Mouse (Mus musculus): ENCODE measurements around the gene BC017158. TPM values are rescaled to one million over a fixed set of nuclear protein-coding genes. Genes with fewer than 3 reads are reported as not detected.

Gene BC017158
- total RNA-seq, 1 experiment from 2014 or later: 33.5 TPM

- DNase-seq: no peak
Observed at GRCm38 (mm10) chr7:128234796-128235195, 63.2 kb downstream of the BC017158 start.

DNA sequence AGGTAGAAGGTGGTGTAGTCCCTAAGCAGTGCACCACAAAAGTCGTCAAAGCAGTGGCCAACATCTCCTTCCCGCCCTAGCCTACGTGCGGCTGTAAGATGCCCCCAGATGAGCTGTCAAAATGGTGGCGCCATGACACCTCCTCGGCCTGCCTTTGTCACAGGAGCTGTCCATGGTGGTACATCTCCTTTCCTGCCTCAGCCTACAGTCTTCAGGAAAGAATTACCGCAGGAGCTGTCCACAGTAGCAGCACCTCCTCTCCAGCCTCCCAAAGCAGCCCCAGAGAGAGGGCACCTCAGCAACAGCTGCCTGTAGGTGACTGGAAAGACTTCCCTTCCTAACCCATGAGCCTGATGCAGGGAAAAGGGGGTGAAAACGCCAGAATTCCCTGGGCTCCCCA lies 66.2 kb downstream of the BC017158 start:
- no peak for DNase-seq

Small RNAs within 50 kb of the gene (microRNA-seq; reads per million reads assigned to microRNA genes)
- gene Mir3103: 0 to 1.1 reads per million in 2 experiments

Other genes starting within 250 kb of the BC017158 start
- 2.5 and 2.9 TPM in 2 replicates for gene Itgam, start 235.5 kb downstream of the BC017158 start, total RNA-seq (2021)
- gene Gm49368, start 235.5 kb downstream of the BC017158 start, total RNA-seq (2021): not detected in 2 replicates
- 0.71 and 0.97 TPM in 2 replicates for gene Itgax, start 168.6 kb downstream of the BC017158 start, total RNA-seq (2021)
- not detected in 2 replicates for gene Itgad, start 143.8 kb downstream of the BC017158 start, total RNA-seq (2021)
- 2.8 and 5.0 TPM in 2 replicates for gene Cox6a2, start 91.8 kb downstream of the BC017158 start, total RNA-seq (2021)
- gene Armc5, start 60.8 kb downstream of the BC017158 start, total RNA-seq (2021): 19.3 and 20.5 TPM in 2 replicates
- gene 9130023H24Rik, start 60.1 kb downstream of the BC017158 start, total RNA-seq (2021): 9.1 and 10.3 TPM in 2 replicates
- gene Tgfb1i1, start 51.4 kb downstream of the BC017158 start, total RNA-seq (2021): 20.2 and 23.0 TPM in 2 replicates
- gene Slc5a2, start 32.5 kb downstream of the BC017158 start, total RNA-seq (2021): not detected in 2 replicates
- 16.0 and 20.3 TPM in 2 replicates for gene Rgs10, start 120.6 kb upstream of the BC017158 start, total RNA-seq (2021)
- 123 and 132 TPM in 2 replicates for gene Tial1, start 163.5 kb upstream of the BC017158 start, total RNA-seq (2021)
- 148 and 181 TPM in 2 replicates for gene Bag3, start 225.4 kb upstream of the BC017158 start, total RNA-seq (2021)

Measured in adrenal gland, postnatal 25 days (tissue).